Mouse (Mus musculus): Measurements from ENCODE around the gene Dao. TPM values are rescaled to one million over a fixed set of nuclear protein-coding genes. Genes with fewer than 3 reads are reported as not detected.

The Dao gene
- total RNA-seq, 1 experiment from 2014 or later: not detected

- DNase-seq: no peak
Observed at GRCm38 (mm10) chr5:114070858-114071257, 67.4 kb downstream of the Dao start.

GRCm38 (mm10) chr5:114072262-114072661 lies 68.8 kb downstream of the Dao start:
- no peak for DNase-seq

Other genes with a start within 250 kb of the Dao start
- 33.8 and 38.4 TPM in 2 replicates for gene Sart3, start 231.2 kb upstream of the Dao start, total RNA-seq (2021)
- gene Iscu, start 231.0 kb upstream of the Dao start, total RNA-seq (2021): 429 and 451 TPM in 2 replicates
- gene Tmem119, start 203.2 kb upstream of the Dao start, total RNA-seq (2021): 9.6 and 10.9 TPM in 2 replicates
- 4.1 and 16.3 TPM in 2 replicates for gene Selplg, start 171.1 kb upstream of the Dao start, total RNA-seq (2021)
- gene Coro1c, start 94.9 kb upstream of the Dao start, total RNA-seq (2021): 52.9 and 58.0 TPM in 2 replicates
- gene Ssh1, start 9.8 kb upstream of the Dao start, total RNA-seq (2021): 18.8 and 21.2 TPM in 2 replicates
- gene Usp30, start 61.8 kb downstream of the Dao start, total RNA-seq (2021): 24.9 and 25.7 TPM in 2 replicates
- gene Svop, start 87.9 kb downstream of the Dao start, total RNA-seq (2021): 3.2 and 4.1 TPM in 2 replicates
- 9.9 and 10.3 TPM in 2 replicates for gene Alkbh2, start 124.5 kb downstream of the Dao start, total RNA-seq (2021)
- 11.7 and 11.9 TPM in 2 replicates for gene Ung, start 126.7 kb downstream of the Dao start, total RNA-seq (2021)
- gene Acacb, start 142.8 kb downstream of the Dao start, total RNA-seq (2021): 121 and 148 TPM in 2 replicates